Mouse (Mus musculus) spleen, postnatal 10 days (tissue): ENCODE measurements around the gene Taf1c.

Experiments used
- DNase-seq, 2 experiments: peaks; one replicate each; pipeline ENCODE4 v3.0.0; 2021 to 2022; ENCODE audit warnings: low spot score in 2 of 2

Taf1c gene

GRCm38 (mm10) chr8:119623061-119623460 lies 18.0 kb upstream of the Taf1c start:
- no peak for DNase-seq

DNA sequence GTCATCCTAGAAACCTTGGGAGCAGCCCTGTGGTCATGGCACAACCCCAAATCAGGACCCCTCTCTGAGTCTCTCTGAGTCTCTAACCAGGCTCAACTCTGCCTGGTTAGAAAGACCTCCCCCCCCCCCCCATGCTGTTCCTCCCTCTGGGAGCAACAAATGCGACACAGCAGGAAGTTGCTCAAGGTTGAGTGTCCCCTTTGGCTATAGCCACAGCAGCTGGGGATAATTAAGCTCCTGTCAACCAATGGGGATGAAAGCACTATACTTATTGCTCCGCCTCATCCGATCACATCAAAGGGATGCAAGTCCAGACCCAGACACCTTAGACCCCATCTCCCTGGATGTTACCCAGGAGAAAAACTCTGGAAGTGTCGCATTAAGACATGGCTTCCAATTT lies 17.5 kb upstream of the Taf1c start:
- DNase-seq = no peak

DNA sequence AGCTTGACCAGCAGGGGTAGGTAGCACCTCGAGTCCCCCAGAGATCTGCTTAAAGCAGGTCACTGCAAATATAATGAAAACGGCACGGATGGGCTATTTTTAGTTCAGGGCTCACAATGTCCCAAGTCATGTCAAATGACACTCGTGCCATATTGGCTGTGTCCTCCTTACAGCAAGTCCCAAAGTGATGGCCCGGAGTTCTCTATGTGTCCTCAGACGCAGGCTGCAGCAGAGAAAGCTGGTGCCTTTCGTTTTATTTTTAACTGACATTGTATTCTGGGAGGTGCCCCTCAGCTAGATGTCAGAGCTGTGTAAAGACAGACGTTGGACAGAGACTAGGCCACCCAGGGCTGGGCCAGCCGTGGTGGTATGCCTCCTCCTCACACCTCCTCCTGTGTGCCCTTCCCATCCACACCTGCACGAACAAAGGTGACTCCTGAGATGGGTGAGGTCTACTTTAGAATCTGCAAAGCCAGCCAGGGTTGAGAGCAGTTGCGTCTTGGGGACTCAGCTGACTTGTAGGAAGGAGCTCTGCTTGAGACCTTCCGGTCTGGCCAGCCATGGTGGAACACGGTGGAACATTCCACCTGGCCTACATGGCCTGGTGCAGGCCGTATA lies 15.9 kb upstream of the Taf1c start:
- DNase-seq = no peak

- no peak for DNase-seq
Measured at GRCm38 (mm10) chr8:119620116-119620840, 15.3 kb upstream of the Taf1c start.

- DNase-seq = no peak
Measured at GRCm38 (mm10) chr8:119618887-119619286, 13.9 kb upstream of the Taf1c start.

DNA sequence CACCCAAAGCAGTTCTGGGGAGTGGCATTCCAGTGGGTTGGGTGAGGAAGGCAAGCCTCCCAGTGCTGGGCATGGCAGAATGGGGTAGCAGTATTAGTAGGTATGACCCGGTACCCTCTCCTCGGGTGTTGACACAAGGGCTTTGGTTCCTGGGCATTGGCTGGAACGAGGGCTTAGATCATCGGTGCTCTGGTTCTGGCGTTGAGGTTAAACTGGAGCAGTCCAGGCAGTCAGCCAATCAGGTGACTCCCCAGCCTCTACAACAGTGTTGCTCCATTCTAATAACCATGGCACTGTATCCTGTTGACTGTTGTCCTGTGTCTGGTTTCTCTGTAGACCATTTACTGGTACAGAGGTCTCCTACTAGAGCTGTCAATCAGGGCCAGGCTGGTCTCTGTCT lies 12.6 kb upstream of the Taf1c start:
- DNase-seq = no peak

GRCm38 (mm10) chr8:119616811-119617210 lies 11.8 kb upstream of the Taf1c start:
- DNase-seq = no peak

DNA sequence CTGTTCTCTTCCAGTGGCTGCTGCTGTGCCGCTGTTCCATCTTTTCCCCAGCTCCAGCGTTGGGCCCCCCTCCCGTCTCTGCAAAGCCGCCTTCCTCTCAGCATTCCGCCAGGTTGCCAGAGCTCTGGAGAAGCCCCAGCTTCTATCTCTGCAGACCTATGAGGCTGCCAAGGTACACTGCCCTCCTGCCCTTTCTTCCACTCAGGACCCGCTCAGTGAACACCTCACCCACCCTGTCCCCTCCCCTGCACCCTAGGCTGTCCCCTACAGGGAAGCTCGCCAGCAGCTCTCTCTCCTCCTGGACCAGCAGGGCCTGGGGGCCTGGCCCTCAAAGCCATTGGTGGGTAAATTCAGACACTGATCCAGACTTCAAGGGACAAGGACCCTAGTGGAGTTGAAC lies 11.3 kb upstream of the Taf1c start:
- no peak for DNase-seq

DNA sequence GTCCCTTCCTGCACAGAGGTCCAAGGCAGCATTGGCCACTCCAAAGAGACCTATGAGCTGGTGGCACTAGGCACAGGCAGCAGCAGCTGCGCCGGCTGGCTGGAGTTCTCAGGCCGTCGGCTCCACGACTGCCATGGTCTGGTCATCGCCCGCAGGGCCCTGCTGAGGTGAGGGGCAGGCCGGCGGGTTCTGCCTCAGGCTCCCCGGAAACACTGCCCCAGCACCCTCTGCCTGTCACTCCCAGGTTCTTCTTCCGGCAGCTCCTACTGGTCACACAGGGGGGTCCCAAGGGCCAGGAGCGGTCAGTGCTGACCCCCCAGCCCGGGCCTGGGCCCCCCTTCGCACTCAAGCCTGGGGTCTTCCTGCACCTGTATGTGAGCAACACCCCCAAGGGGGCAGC lies 10.1 kb upstream of the Taf1c start:
- DNase-seq = no peak

DNA sequence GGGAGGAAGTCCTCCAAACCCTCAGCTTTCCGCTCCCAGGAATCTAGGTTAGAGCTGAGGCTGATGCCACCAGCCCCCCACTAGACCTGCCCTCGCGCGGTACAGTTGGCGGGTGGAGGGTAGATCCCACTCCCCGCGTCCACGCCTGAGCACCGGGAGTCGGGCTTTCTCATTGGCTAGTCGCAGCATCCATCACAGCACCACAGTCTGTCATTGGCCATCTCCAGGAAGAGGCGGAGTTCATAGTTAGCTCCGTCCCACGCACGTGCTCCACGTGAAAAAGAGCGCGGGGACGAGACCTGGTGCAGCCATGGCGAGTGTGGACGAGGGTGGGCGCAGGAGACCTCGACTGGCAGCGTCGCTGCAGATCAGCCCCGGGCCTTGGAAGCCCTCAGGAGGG lies 7.4 kb upstream of the Taf1c start, which contains the start of gene Adad2:
TSS of gene Adad2 (plus strand) at position 277 of the 400 bp plus-strand sequence.
- DNase-seq = no peak

- DNase-seq = no peak
Measured at GRCm38 (mm10) chr8:119606224-119606623, 1.2 kb upstream of the Taf1c start.

GRCm38 (mm10) chr8:119604398-119604803 lies 621 bp downstream of the Taf1c start:
- no peak for DNase-seq

DNA sequence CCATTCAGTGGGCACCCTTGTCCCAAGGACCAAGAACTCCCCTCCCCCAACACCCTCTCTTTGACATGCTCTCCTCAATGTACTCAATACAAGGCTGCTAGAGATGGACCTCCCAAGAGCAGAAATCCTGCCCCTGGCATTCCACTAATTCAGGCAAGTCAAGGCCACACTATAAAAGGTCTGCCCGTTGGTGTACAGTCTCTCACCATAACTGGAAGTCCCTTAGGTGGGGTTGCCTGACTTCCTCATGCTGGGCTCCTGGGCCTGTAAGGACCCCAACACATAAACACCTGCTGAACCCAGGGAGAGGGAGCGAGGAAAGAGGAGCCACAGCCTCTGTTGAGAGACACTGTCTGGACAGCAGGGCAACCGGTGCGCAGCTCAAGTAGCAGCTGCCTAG lies 1.3 kb downstream of the Taf1c start:
- no peak for DNase-seq

- no peak for DNase-seq
Measured at GRCm38 (mm10) chr8:119591456-119591855, 13.6 kb downstream of the Taf1c start.

DNA sequence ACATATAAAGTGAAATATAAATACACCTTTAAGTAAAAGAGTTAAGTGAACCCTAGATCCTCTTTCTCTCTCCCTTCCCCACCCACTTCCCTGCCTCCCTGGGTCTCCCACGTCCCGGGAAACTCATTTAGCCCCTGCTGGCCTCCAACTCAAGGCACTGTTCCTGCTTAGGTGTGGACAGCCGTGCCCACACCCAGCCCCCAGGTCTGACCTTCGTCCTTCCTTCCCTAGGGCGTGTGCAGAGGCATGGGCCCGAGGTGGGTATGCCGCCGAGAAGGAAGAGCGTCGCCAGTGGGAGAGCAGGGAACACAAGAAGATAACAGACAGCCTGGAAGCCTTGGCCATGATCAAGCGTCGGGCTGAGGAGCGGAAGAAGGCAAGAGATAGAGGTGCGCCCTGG lies 14.7 kb downstream of the Taf1c start:
- no peak for DNase-seq

DNA sequence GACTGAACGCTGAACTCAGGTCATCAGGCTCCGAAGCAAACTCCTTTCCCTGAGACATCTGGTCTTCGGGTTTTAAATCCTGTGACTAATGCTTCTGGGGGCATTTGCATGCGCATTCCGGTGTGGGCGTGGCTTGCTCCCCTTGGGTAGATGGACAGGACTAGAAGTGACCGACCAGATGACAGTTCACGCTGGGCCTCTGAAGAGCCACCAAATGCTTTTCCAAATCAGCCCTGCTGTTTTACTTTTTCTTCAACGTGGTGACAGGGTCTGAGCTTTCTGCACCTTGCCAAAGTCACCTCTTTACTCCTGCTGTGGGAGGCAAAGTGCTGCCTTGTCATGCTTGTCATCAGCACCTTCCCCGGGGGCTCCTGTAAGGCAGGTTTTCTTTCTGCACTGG lies 16.2 kb downstream of the Taf1c start:
- DNase-seq = no peak

- no peak for DNase-seq
Measured at GRCm38 (mm10) chr8:119588321-119588720, 16.7 kb downstream of the Taf1c start.

GRCm38 (mm10) chr8:119585901-119586300 lies 19.1 kb downstream of the Taf1c start:
- no peak for DNase-seq

- DNase-seq = no peak
Measured at GRCm38 (mm10) chr8:119580441-119581161, 24.4 kb downstream of the Taf1c start.

GRCm38 (mm10) chr8:119579096-119579495 lies 25.9 kb downstream of the Taf1c start:
- no peak for DNase-seq

DNA sequence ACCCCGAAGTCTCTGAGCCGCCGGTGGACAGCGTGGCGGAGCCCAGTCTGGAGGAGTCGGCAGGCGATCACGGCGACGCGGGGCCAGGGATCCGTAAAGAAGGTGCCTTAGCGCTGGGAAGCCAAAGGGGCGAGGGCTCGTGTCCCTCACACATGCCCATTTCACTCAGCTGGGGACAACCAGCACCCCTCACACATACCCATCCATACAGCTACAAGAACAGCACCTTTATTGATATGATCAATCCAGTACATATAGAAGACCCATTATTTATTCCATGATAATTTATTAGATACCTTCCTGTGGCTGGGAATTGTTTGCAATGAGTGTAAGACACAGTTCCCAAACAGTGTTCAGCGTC lies 29.7 kb downstream of the Taf1c start:
- DNase-seq = no peak

DNA sequence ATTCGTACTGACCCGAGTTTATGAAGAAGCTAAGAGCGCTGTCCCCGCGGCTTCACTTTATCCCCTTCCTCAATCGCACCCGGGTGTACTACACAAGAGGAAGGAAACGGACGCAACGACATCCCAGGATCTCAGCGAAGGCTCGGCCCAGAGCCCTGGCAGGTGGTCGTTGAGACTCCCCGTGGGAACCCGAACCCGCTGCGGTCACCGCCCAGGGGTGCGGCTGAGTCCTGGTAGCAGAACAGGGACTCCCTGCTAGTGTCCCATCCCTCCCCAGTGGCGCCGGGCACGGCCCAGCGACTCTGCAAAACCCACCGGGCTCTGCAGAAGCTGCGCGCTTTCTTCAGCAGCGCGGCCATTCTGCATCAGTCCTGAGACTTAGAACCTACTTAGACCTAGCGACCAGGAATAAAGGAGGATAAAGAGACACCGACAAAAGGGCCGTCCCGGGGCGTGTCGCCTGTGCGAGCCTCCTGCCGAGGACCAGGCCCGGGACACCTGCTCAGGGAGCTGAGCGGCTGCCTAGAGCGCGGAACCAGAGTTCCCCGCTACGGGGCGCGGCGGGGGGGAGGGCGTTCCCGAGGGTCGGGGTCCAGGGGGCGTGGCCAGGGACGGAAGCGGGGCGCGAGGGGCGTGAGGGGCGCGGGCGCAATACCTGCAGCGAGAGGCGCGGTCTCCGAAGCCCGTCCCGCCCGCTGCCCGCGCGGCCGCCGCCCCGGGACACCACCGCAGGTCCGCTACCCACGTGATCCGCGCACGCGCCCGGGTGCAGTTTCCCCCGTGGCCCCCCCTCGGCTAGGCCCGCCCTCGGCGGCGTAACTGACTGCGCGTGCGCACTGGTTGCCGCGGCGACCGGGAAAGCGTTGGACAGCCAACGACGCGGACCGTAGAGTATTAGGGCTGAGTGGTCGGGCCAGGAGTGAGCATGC lies 30.3 kb downstream of the Taf1c start, which contains the start of the genes Hsdl1 and Dnaaf1:
TSS of gene Hsdl1 (minus strand) at position 747 of the 929 bp plus-strand sequence.
TSS of gene Dnaaf1 (plus strand) at position 799 of the 929 bp plus-strand sequence.
- DNase-seq = peak; percentile 97 to 99
